Mouse (Mus musculus): ENCODE data around the gene Kcnj4. TPM values are rescaled to one million over a fixed set of nuclear protein-coding genes. Genes with fewer than 3 reads are reported as not detected.

Gene Kcnj4
- polyA plus RNA-seq, 1 experiment from 2014 or later = not detected

GRCm38 (mm10) chr15:79545921-79546399 is 40.9 kb upstream of the Kcnj4 start:
- Histone ChIP-seq H3K9ac (replicated peaks; ENCODE audit: low read depth) (peak overlapping the region; percentile 100), H3K4me1 (ENCODE audit: insufficient read depth, low read depth, low read length) (peaks cover 15% of the 10 kb centered on the region), H3K4me3 (ENCODE audit: low read depth, low read length) (peak overlapping the region; percentile 99), H3K36me3 (ENCODE audit: insufficient read depth, low read length) (peaks cover 13% of the 10 kb centered on the region), H3K27me3 (replicated peaks; ENCODE audit: insufficient read depth, low read length) (no peaks in the 10 kb centered on the region), H3K27ac (ENCODE audit: low read length) (peak overlapping the region; percentile 100), H3K9me3 (ENCODE audit: low read length) (no peaks in the 10 kb centered on the region), H3K4me2 (replicated peaks; ENCODE audit: low read depth, low read length) (peak overlapping the region; percentile 64)
- under 1% methylated on average over 46 of the region's 52 CpGs for WGBS
- peak; percentile 57 for ATAC-seq
- peak; percentile 85 for DNase-seq (ENCODE audit: low spot score)
- no peak for TF ChIP-seq EP300 (IDR thresholded peaks at IDR 0.05)
- 0 out of 2 replicates have a peak, but pooled peaks have one; percentile 3 for TF ChIP-seq CTCF (IDR thresholded peaks at IDR 0.05)

GRCm38 (mm10) chr15:79545496-79545895 is 40.5 kb upstream of the Kcnj4 start:
- WGBS = 2% methylated on average over 3 of the region's 3 CpGs
- Histone ChIP-seq H3K9ac (replicated peaks; ENCODE audit: low read depth) (peak overlapping the region; percentile 100), H3K4me3 (ENCODE audit: low read depth, low read length) (peak overlapping the region; percentile 99), H3K36me3 (ENCODE audit: insufficient read depth, low read length) (peaks cover 15% of the 10 kb centered on the region), H3K9me3 (ENCODE audit: low read length) (no peaks in the 10 kb centered on the region), H3K27me3 (replicated peaks; ENCODE audit: insufficient read depth, low read length) (no peaks in the 10 kb centered on the region), H3K27ac (ENCODE audit: low read length) (peak overlapping the region; percentile 100), H3K4me1 (ENCODE audit: insufficient read depth, low read depth, low read length) (peaks cover 15% of the 10 kb centered on the region), H3K4me2 (replicated peaks; ENCODE audit: low read depth, low read length) (peak overlapping the region; percentile 64)
- ATAC-seq (no peak), DNase-seq (ENCODE audit: low spot score) (peak; percentile 57)
- TF ChIP-seq EP300 (IDR thresholded peaks at IDR 0.05) (no peak), CTCF (IDR thresholded peaks at IDR 0.05) (no peak)

GRCm38 (mm10) chr15:79543968-79544367 is 38.9 kb upstream of the Kcnj4 start:
- TF ChIP-seq CTCF (IDR thresholded peaks at IDR 0.05) (no peak), EP300 (IDR thresholded peaks at IDR 0.05) (peak; percentile 38; the same call in 1 of the 2 replicates)
- WGBS = 63% methylated on average over 3 of the region's 3 CpGs
- no peaks in the 10 kb centered on the region for H3K27me3 ChIP-seq (replicated peaks; ENCODE audit: insufficient read depth, low read length)
- no peak overlapping the region for H3K27ac ChIP-seq (ENCODE audit: low read length)
- H3K36me3 ChIP-seq (ENCODE audit: insufficient read depth, low read length) = peaks cover 30% of the 10 kb centered on the region
- peak; percentile 81 for DNase-seq (ENCODE audit: low spot score)
- no peak overlapping the region for H3K9ac ChIP-seq (replicated peaks; ENCODE audit: low read depth)
- no peak overlapping the region for H3K4me3 ChIP-seq (ENCODE audit: low read depth, low read length)
- no peak for ATAC-seq
- H3K4me1 ChIP-seq (ENCODE audit: insufficient read depth, low read depth, low read length) = peaks cover 15% of the 10 kb centered on the region
- no peaks in the 10 kb centered on the region for H3K9me3 ChIP-seq (ENCODE audit: low read length)
- H3K4me2 ChIP-seq (replicated peaks; ENCODE audit: low read depth, low read length) = peak overlapping the region; percentile 30

GRCm38 (mm10) chr15:79533796-79534195 is 28.8 kb upstream of the Kcnj4 start:
- DNase-seq (ENCODE audit: low spot score) (no peak), ATAC-seq (no peak)
- H3K9me3 ChIP-seq (ENCODE audit: low read length) = no peaks in the 10 kb centered on the region
- no peak overlapping the region for H3K4me2 ChIP-seq (replicated peaks; ENCODE audit: low read depth, low read length)
- TF ChIP-seq CTCF (IDR thresholded peaks at IDR 0.05) = no peak
- TF ChIP-seq EP300 (IDR thresholded peaks at IDR 0.05) = no peak
- H3K9ac ChIP-seq (replicated peaks; ENCODE audit: low read depth) = no peak overlapping the region
- no peak overlapping the region for H3K4me3 ChIP-seq (ENCODE audit: low read depth, low read length)
- no peaks in the 10 kb centered on the region for H3K4me1 ChIP-seq (ENCODE audit: insufficient read depth, low read depth, low read length)
- H3K27ac ChIP-seq (ENCODE audit: low read length) = no peak overlapping the region
- H3K36me3 ChIP-seq (ENCODE audit: insufficient read depth, low read length) = peaks cover 85% of the 10 kb centered on the region
- WGBS = 77% methylated on average over 3 of the region's 3 CpGs
- no peaks in the 10 kb centered on the region for H3K27me3 ChIP-seq (replicated peaks; ENCODE audit: insufficient read depth, low read length)

GRCm38 (mm10) chr15:79529935-79530334 is 24.9 kb upstream of the Kcnj4 start:
- Histone ChIP-seq H3K4me2 (replicated peaks; ENCODE audit: low read depth, low read length) (no peak overlapping the region), H3K9ac (replicated peaks; ENCODE audit: low read depth) (no peak overlapping the region), H3K9me3 (ENCODE audit: low read length) (no peaks in the 10 kb centered on the region), H3K36me3 (ENCODE audit: insufficient read depth, low read length) (peaks cover 62% of the 10 kb centered on the region), H3K27me3 (replicated peaks; ENCODE audit: insufficient read depth, low read length) (no peaks in the 10 kb centered on the region), H3K4me1 (ENCODE audit: insufficient read depth, low read depth, low read length) (no peaks in the 10 kb centered on the region), H3K27ac (ENCODE audit: low read length) (no peak overlapping the region), H3K4me3 (ENCODE audit: low read depth, low read length) (no peak overlapping the region)
- DNase-seq (ENCODE audit: low spot score) = no peak
- 79% methylated on average over 7 of the region's 7 CpGs for WGBS
- no peak for TF ChIP-seq EP300 (IDR thresholded peaks at IDR 0.05)
- TF ChIP-seq CTCF (IDR thresholded peaks at IDR 0.05) = no peak
- no peak for ATAC-seq

- TF ChIP-seq EP300 (IDR thresholded peaks at IDR 0.05) (0 out of 2 replicates have a peak, but pooled peaks have one; percentile 8), CTCF (IDR thresholded peaks at IDR 0.05) (peak; percentile 37)
- Histone ChIP-seq H3K36me3 (ENCODE audit: insufficient read depth, low read length) (peaks cover 50% of the 10 kb centered on the region), H3K27ac (ENCODE audit: low read length) (no peak overlapping the region), H3K9me3 (ENCODE audit: low read length) (no peaks in the 10 kb centered on the region), H3K4me3 (ENCODE audit: low read depth, low read length) (no peak overlapping the region), H3K4me2 (replicated peaks; ENCODE audit: low read depth, low read length) (no peak overlapping the region), H3K27me3 (replicated peaks; ENCODE audit: insufficient read depth, low read length) (no peaks in the 10 kb centered on the region), H3K9ac (replicated peaks; ENCODE audit: low read depth) (no peak overlapping the region), H3K4me1 (ENCODE audit: insufficient read depth, low read depth, low read length) (no peaks in the 10 kb centered on the region)
- WGBS = 42% methylated on average over 5 of the region's 5 CpGs
- peak; percentile 85 for DNase-seq (ENCODE audit: low spot score)
- peak; percentile 79 for ATAC-seq
Measured at GRCm38 (mm10) chr15:79527991-79528639, 23.1 kb upstream of the Kcnj4 start.
